Mouse (Mus musculus) induced T-regulatory cell, adult 2 months (primary cell): Measurements from ENCODE around the gene Pkdrej.
"Not testable (repeated sequence)": the region's sequence is repeated elsewhere in the genome, so short reads cannot be mapped to it uniquely, and the experiment has no call there.

Experiments used
- DNase-seq: peaks from one replicate; pipeline ENCODE4 v3.0.0-alpha.2; 2012; ENCODE audit warnings: low read depth

The Pkdrej gene

DNA sequence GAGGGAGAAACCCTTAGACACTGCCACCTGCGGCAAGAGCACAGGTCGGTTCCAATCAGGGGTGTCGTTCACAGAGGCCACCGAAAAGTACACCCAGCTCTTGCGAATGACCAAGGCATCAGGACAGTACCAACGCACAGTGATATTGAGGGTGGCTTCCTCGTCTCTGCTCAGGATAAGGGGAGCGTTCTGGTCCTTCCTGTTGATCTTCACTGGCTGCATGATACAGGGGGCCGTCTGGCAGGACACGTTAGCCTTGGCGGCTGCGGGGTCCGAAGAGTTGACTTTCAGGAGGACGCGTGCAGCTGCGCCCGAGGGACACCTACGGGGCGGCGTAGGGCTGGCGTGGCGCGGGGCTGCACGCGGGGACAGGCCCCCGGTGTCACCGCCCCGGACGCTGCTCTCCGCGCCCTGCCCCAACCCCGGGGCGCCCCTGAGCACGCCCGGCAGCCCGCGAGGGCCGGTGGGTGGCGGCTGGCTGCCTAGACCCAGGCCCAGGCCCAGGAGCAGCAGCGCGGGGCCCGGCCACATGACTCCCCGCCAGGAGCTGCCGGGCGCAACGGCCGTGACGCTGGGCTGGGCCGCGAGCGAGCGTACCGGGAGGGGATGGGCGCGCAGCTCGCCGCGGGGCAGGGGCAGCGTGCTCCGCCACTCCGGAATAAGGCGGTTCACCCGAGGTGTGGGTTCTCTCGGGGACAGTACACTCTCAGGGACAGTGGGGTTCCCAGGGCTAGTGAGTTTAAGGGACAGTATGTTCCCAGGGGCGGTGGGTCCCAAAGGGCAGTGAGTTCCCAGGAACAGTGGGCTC is at the start of gene Pkdrej:
Gene Pkdrej (minus strand): TSS at position 532 of the 808 bp plus-strand sequence.
- peak; percentile 18 for DNase-seq

GRCm38 (mm10) chr15:85867696-85868095 is 46.2 kb upstream of the Pkdrej start:
- peak; percentile 84 for DNase-seq

- not testable (repeated sequence) for DNase-seq
These were observed 44.4 kb upstream of the Pkdrej start for GRCm38 (mm10) chr15:85865913-85866312.

- peak; percentile 96 for DNase-seq
These were observed 38.0 kb upstream of the Pkdrej start, which contains the start of gene Gtse1 for GRCm38 (mm10) chr15:85859490-85860031. Gtse1 (plus strand) TSS chr15:85859745.

DNA sequence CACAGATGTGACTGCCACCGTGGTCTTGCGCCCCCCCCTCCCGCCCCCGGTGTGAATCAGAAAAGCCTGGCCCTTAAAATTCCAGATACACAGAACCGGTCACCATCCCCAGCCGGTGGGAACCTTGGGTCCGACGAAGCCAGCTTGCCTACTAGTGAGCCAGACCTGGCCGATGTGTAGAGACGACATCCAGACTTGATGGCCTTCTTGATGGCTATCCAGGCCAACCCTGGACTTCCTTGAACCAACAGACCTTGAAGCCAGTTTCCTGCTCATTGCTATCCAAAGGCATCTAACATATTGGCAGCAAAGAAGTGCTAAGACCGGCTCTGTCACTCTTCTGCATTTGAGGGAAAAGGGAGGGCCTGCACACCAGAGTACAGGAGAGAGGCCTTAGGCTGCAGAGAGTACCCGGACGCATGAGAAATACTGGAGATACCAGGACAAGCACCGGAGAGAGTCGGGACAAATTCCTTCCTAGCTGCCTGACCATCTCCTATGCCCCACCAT is 37.5 kb upstream of the Pkdrej start:
- DNase-seq: no peak

DNA sequence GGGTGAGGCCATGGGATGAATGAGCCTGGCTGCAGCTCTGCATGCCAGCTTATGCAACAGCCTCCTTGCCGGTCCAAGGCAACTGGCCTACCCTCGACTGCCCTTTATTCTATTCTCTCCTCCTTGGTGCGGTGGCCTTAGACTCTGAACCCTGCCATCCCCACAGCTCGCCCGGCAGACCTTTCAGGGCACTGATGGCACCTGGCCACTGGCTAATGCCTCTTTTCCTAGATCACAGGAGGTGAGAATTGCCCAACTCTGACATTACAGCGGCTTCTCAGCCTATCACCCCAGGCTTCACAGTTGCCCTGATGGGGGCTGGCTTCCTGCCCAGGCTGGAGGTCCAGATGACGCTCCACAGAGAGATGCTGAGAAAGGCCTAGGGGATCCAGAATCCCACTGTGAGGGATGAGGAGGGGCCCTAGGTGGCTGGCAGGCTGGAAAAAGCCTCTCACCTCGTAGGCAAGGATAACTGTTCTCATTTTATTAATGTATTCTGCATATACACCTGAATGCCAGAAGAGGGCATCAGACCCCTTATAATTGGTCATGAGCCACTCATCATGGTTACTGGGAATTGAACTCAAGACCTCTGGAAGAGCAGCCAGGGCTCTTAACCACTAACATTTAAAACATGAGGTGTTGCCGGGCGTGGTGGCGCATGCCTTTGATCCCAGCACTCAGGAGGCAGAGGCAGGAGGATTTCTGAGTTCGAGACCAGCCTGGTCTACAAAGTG is 30.3 kb upstream of the Pkdrej start:
- peak; percentile 21 for DNase-seq

DNA sequence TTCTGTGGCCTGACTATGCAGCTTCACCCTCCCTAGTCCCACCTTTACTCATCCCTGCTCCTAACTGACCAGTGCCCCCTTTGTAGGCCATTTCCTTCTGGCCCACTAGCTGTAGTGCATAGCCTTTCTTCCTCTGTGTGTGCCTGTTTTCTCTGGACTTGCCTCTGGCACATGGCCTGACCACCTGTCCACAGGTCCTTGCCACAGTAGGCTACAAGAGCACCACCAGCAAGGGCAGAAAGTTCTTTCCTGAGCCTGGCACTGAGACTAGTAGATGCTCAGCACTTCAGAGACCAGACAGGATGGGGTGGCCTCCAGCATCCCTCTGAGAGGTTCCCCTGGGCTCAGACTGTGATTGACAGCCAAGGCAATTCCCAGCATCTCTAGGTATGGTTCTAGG is 23.5 kb upstream of the Pkdrej start:
- no peak for DNase-seq

GRCm38 (mm10) chr15:85841796-85842360 is 20.3 kb upstream of the Pkdrej start:
- DNase-seq: no peak

DNA sequence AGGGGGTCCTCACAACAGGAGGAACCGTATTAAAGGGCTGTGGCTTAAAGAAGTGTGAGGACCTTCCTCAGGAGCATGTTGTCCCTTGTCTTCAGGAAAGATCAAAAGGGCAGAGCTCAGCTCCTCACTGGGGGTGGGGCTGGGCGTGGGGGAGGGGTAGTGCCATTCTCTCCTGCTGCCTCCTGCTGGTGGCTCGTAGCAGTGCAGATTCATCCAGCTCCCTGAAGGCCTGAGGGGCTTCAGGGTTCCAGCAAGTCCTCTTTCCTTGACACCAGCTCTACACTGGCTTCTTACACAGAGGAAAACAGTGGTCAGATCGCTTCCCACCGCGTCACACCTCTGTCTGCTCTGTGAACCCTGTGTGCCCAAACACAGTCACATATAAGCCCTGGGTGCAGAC is 19.4 kb upstream of the Pkdrej start:
- DNase-seq: peak; percentile 56

DNA sequence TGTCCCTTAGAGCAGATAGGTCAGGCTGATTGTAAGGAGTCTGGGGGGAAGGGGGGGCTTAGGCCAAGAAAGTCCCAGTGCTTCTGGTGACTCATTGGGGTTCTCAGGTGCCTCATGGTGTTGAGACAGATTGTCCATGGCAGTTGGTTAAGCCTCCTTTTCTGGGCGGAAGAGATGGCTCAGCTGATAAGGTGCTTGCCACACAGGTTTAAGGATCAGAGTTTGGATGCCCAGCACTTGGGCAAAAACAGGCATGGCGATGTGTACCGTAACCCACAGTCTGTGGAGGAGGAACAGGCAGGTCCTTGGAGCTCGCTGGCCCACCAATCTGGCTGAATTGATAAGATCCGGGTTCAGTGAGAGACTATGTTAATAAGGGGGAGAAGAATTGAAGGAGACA is 15.4 kb upstream of the Pkdrej start:
- DNase-seq: no peak

- peak; percentile 42 for DNase-seq
These were observed 13.8 kb upstream of the Pkdrej start for GRCm38 (mm10) chr15:85835335-85835734.

DNA sequence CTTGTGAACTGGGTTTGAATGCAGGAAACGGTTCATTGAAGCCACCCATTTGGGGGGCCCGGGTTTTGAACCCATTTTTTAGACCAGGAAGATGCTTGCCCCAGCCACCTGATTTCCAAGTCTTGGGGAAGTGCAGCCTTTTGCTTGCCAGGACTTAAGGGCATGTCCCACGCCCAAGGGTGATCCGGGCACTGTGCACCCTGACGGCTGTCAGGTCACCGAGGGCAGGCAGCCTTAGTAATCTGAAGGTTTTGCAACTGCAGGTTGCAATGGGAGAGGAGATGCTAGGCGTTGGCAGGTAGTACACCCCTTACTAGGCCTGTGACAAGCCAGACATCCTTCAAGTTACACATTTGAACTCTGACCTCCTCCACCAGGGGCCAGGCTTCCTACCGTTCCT is 11.1 kb upstream of the Pkdrej start:
- DNase-seq: no peak

- DNase-seq: peak; percentile 91
These were observed 10.5 kb upstream of the Pkdrej start, which contains the start of gene Ttc38 for GRCm38 (mm10) chr15:85831954-85832590. Ttc38 (plus strand) TSS chr15:85832306.

GRCm38 (mm10) chr15:85829470-85829869 is 7.9 kb upstream of the Pkdrej start:
- no peak for DNase-seq

DNA sequence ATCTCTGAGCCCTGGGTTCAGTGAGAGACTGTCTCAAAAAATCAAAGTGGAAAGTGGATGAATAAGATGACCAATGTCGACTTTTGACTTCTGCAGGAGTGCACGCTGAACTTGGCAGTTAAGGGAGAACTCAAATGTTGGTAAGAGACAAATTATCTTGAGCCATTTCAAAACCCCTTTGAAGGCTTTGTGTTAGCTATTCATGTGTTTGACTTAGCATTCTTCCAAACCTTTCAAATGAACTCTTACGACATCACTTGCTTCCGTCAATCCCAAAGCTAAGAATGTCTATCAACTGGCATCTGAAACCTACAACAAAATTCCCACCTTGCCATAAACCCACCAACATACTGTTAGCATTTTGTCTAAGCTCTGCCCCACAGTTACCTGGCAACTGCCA is 6.5 kb upstream of the Pkdrej start:
- no peak for DNase-seq

DNA sequence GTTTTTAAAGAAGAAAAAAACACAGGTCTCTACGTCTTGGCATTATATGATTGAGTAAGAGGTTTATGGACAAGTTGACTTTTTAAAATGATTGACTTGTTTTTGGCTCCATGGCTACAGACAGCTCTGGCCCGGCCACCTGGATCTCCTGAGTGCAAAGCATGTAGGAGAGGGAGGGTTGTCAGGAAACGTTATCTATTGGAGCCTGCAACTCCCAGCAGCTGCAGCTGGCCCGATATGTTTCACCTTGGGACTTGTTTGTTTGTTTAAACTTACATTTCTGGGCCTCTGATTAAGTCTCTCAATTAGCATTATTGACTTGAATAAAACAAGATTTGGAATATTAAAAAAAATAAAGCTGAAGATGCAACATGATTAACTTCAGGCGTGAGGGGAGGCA is 5.1 kb upstream of the Pkdrej start:
- DNase-seq: no peak

GRCm38 (mm10) chr15:85822011-85822359 is 451 bp upstream of the Pkdrej start:
- DNase-seq: peak; percentile 12

GRCm38 (mm10) chr15:85813428-85813827 is 8.1 kb downstream of the Pkdrej start:
- DNase-seq: no peak

GRCm38 (mm10) chr15:85811535-85812277 is 9.8 kb downstream of the Pkdrej start, which contains the start of gene Cdpf1:
Cdpf1 (minus strand) TSS chr15:85811697.
- peak; percentile 99 for DNase-seq

DNA sequence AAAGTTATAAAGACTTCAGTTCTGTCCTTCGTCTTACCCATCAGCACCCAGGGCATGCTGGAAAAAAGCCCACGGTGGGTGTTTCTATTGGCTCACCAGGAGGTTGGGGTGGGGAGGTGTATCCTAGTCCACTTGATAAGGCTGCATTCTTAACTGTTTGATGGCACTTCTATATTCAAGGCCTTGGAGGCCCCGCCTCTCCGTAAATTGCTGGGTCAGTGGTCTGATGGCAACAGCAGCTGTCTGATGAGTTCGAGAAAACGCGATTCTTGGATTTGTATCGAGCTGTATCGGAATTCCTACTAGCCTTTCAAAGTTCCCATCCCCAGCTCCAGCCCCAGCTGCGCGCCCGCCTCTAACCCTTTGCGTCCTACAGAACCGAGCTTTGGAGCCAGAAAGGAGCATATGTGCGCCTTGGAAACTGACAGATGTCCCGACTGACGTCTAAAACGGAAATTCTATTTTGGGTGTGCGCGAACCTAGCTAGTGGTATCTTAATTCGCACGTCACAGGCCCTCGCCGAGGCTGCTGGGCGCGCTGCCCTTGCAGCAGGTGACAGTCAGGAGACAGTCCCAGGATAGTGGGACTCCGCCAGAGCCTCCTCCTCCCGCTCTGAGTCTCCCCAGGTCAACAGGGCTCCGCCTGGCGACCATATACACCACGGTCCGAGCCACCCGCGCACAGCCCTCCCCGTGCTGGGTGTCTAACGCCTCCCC is 10.6 kb downstream of the Pkdrej start:
- peak; percentile 83 for DNase-seq

GRCm38 (mm10) chr15:85810462-85810805 is 11.1 kb downstream of the Pkdrej start:
- no peak for DNase-seq
